Comparison of ENCODE assay signal across 21 mouse cellular contexts in genomic region chr11:91463578-91464401, GRCm38 (mm10).
A peak's percentile ranks its signal among the peaks of the same experiment; 100 is the strongest.
DNase-seq lines count a peak whose midpoint lies in the region; ATAC-seq and TF ChIP-seq lines count a peak whose summit lies in the region.
"Had no signal": no experiment of that assay in that cellular context is flagged by ENCODE, and none has a peak within 500 bp of the region (broad histone marks: within the 10 kb centered on the region; RNA-seq: fewer than 3 reads in every experiment).

No protein-coding gene starts in this region.

- no peak overlapping the region for H3K27ac ChIP-seq in hindbrain, postnatal 0 days
- H3K27ac ChIP-seq in hindbrain, embryonic 12.5 days: no peak overlapping the region
- no peak overlapping the region for H3K27ac ChIP-seq in forebrain, embryonic 14.5 days (ENCODE audit: low read depth, low read length)
- H3K27ac ChIP-seq in kidney, embryonic 14.5 days (ENCODE audit: low read depth, low read length): no peak overlapping the region
- H3K27ac ChIP-seq: embryonic facial prominence, embryonic 15.5 days; heart, embryonic 13.5 days; intestine, embryonic 15.5 days had no signal

- no peak for ATAC-seq in hindbrain, postnatal 0 days
- no peak for ATAC-seq in hindbrain, embryonic 12.5 days (ENCODE audit: low FRiP score)
- ATAC-seq in forebrain, embryonic 14.5 days: peak; percentile 79
- no peak for ATAC-seq in kidney, embryonic 14.5 days (ENCODE audit: low FRiP score, low TSS enrichment)
- ATAC-seq: hindbrain, embryonic 16.5 days; intestine, embryonic 15.5 days had no signal

- no peak for TF ChIP-seq CTCF in hindbrain, postnatal 0 days (IDR thresholded peaks at IDR 0.05; ENCODE audit: low read depth)

- 46% methylated on average over 8 of the region's 8 CpGs for WGBS in hindbrain, postnatal 0 days
- WGBS in hindbrain, embryonic 12.5 days: 64% methylated on average over 8 of the region's 8 CpGs
- 4% methylated on average over 8 of the region's 8 CpGs for WGBS in forebrain, embryonic 14.5 days
- WGBS in kidney, embryonic 14.5 days: 69% methylated on average over 8 of the region's 8 CpGs

- H3K4me3 ChIP-seq in hindbrain, postnatal 0 days (ENCODE audit: low read length): no peak overlapping the region
- no peak overlapping the region for H3K4me3 ChIP-seq in hindbrain, embryonic 12.5 days
- H3K4me3 ChIP-seq in forebrain, embryonic 14.5 days (ENCODE audit: low read depth, low read length): no peak overlapping the region
- no peak overlapping the region for H3K4me3 ChIP-seq in kidney, embryonic 14.5 days (ENCODE audit: low read length)
- H3K4me3 ChIP-seq: embryonic facial prominence, embryonic 15.5 days; erythroblast, embryonic 14.5 days; heart, embryonic 13.5 days; intestine, embryonic 15.5 days had no signal

- H3K9ac ChIP-seq in hindbrain, postnatal 0 days (replicated peaks; ENCODE audit: low read length): no peak overlapping the region
- H3K9ac ChIP-seq in hindbrain, embryonic 12.5 days: no peak overlapping the region
- no peak overlapping the region for H3K9ac ChIP-seq in forebrain, embryonic 14.5 days (ENCODE audit: low read length)
- no peak overlapping the region for H3K9ac ChIP-seq in kidney, embryonic 14.5 days (ENCODE audit: low read depth, low read length)
- H3K9ac ChIP-seq: embryonic facial prominence, embryonic 15.5 days; heart, embryonic 13.5 days; intestine, embryonic 15.5 days had no signal

- H3K27me3 ChIP-seq in hindbrain, postnatal 0 days (ENCODE audit: insufficient read depth, low read length): no peaks in the 10 kb centered on the region
- H3K27me3 ChIP-seq in hindbrain, embryonic 12.5 days: no peaks in the 10 kb centered on the region
- no peaks in the 10 kb centered on the region for H3K27me3 ChIP-seq in forebrain, embryonic 14.5 days (replicated peaks; ENCODE audit: control insufficient read depth, insufficient read depth, low read length)
- no peaks in the 10 kb centered on the region for H3K27me3 ChIP-seq in kidney, embryonic 14.5 days (ENCODE audit: control insufficient read depth, insufficient read depth, low read length)
- H3K27me3 ChIP-seq: CH12.LX; embryonic facial prominence, embryonic 15.5 days; heart, embryonic 13.5 days; intestine, embryonic 15.5 days had no signal

- no peak overlapping the region for H3K4me2 ChIP-seq in hindbrain, postnatal 0 days (ENCODE audit: low read depth, low read length)
- no peak overlapping the region for H3K4me2 ChIP-seq in hindbrain, embryonic 12.5 days (replicated peaks)
- H3K4me2 ChIP-seq in forebrain, embryonic 14.5 days (ENCODE audit: low read length): no peak overlapping the region
- H3K4me2 ChIP-seq in kidney, embryonic 14.5 days (replicated peaks; ENCODE audit: low read depth, low read length): no peak overlapping the region
- H3K4me2 ChIP-seq: embryonic facial prominence, embryonic 15.5 days; heart, embryonic 13.5 days; intestine, embryonic 15.5 days had no signal

- DNase-seq in hindbrain, postnatal 0 days (ENCODE audit: low spot score): peak; percentile 11
- peak; percentile 24 for DNase-seq in retina, postnatal 1 day
- no peak for DNase-seq in retina, embryonic 14.5 days (ENCODE audit: low spot score)
- peak; percentile 63 for DNase-seq in forebrain, embryonic 14.5 days (ENCODE audit: low spot score)
- DNase-seq in lung, adult 18-20 months: no peak
- DNase-seq: adrenal gland, adult 2 months; adrenal gland, postnatal 25 days; cerebellum, adult 8-10 months; cerebellum, postnatal 14 days; embryo, embryonic 11 days; gastrocnemius, postnatal 36 days; heart, adult 11 months; heart, postnatal 36 days had no signal

- no peaks in the 10 kb centered on the region for H3K36me3 ChIP-seq in hindbrain, postnatal 0 days (ENCODE audit: insufficient read depth, low read length)
- no peaks in the 10 kb centered on the region for H3K36me3 ChIP-seq in hindbrain, embryonic 12.5 days
- H3K36me3 ChIP-seq in forebrain, embryonic 14.5 days (ENCODE audit: control insufficient read depth, insufficient read depth, low read length): no peaks in the 10 kb centered on the region
- no peaks in the 10 kb centered on the region for H3K36me3 ChIP-seq in kidney, embryonic 14.5 days (ENCODE audit: control insufficient read depth, insufficient read depth, low read length)
- H3K36me3 ChIP-seq: embryonic facial prominence, embryonic 15.5 days; heart, embryonic 13.5 days; intestine, embryonic 15.5 days had no signal

- H3K4me1 ChIP-seq in hindbrain, postnatal 0 days (ENCODE audit: insufficient read depth, low read length): no peaks in the 10 kb centered on the region
- H3K4me1 ChIP-seq in hindbrain, embryonic 12.5 days: no peaks in the 10 kb centered on the region
- H3K4me1 ChIP-seq in forebrain, embryonic 14.5 days (ENCODE audit: control insufficient read depth, insufficient read depth, low read length): peaks cover 3% of the 10 kb centered on the region; the same call in 1 of the 2 replicates
- no peaks in the 10 kb centered on the region for H3K4me1 ChIP-seq in kidney, embryonic 14.5 days (ENCODE audit: control insufficient read depth, insufficient read depth, low read length)
- H3K4me1 ChIP-seq: embryonic facial prominence, embryonic 15.5 days; heart, embryonic 13.5 days; intestine, embryonic 15.5 days had no signal

- no peaks in the 10 kb centered on the region for H3K9me3 ChIP-seq in hindbrain, postnatal 0 days (ENCODE audit: low read length)
- H3K9me3 ChIP-seq in hindbrain, embryonic 12.5 days (replicated peaks): no peaks in the 10 kb centered on the region
- H3K9me3 ChIP-seq in forebrain, embryonic 14.5 days (replicated peaks; ENCODE audit: control insufficient read depth, low read length): no peaks in the 10 kb centered on the region
- H3K9me3 ChIP-seq in kidney, embryonic 14.5 days (ENCODE audit: control insufficient read depth, low read length): no peaks in the 10 kb centered on the region
- H3K9me3 ChIP-seq: embryonic facial prominence, embryonic 15.5 days; heart, embryonic 13.5 days; intestine, embryonic 15.5 days had no signal

Comparison
In these comparisons a context has a peak if more than half of its experiments do, and no peak if none do; other contexts are left out.
1. DNase-seq: peak in hindbrain, postnatal 0 days (single experiment), retina, postnatal 1 day (single experiment) and forebrain, embryonic 14.5 days (single experiment); none in retina, embryonic 14.5 days (single experiment) and lung, adult 18-20 months (0 of 2).